Mouse (Mus musculus): ENCODE data around the gene A930004D18Rik.
A peak's percentile ranks its signal among the peaks of the same experiment; 100 is the strongest.

Gene A930004D18Rik

DNA sequence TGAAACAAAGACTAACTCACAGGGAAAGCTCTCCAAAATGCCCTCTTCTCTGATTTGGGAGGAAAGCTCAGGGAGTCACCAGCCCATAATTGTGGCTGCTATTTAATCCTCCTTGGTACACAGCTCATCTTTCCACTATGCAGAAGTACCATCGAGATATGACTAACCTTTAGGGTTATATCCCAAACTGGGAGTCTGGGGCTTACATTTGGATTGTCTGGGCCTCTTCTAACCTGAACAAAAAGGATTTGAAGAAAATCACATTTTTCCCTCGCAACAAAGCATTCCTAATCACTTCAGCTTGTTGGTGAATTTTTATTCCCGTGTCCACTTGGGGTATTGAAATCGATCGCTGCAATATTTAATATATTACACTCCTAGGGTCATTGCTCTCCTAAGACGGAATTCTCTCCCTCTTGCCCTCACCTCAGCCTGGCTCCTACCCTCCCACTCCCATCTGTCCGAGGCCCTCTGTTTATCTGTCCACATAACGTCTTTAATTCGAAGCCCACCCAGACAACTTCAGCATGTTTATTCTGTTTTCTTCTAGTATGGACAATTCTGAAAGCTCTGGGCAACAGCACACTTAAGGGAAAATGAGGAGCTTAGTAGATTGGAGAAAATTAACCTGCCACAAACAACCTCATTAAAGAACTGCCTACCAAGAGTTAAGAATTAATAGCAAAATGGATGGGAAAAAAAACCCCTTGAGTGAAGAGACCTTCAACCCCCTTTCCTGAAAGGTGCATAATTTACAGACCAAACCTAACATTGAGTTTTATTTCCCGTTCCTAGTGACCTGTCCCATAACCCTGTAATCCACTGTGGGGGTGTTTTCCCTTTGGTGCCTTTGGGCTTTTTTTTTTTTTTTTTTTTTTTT, 2.9 kb downstream of the A930004D18Rik start:
- DNase-seq = no peak

GRCm38 (mm10) chr2:18033166-18034108, 4.1 kb downstream of the A930004D18Rik start:
- no peak for DNase-seq

DNA sequence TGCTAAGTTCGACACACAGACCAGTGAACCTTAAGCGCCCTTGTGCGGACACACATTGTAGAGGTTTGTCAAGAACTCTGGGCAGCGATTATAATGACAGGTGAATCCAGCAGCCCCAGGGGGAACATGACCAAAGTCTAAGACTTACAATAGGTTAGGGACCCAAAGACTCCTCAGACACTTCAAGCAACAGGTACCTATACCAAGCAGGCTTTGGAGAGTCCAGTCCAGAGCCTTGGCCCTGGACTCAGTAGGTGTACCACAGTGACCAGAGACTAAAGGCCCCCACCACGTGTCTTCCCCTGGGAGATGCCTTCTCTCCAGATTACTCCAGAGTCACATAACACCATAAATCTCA, 5.0 kb downstream of the A930004D18Rik start:
- no peak for DNase-seq

DNA sequence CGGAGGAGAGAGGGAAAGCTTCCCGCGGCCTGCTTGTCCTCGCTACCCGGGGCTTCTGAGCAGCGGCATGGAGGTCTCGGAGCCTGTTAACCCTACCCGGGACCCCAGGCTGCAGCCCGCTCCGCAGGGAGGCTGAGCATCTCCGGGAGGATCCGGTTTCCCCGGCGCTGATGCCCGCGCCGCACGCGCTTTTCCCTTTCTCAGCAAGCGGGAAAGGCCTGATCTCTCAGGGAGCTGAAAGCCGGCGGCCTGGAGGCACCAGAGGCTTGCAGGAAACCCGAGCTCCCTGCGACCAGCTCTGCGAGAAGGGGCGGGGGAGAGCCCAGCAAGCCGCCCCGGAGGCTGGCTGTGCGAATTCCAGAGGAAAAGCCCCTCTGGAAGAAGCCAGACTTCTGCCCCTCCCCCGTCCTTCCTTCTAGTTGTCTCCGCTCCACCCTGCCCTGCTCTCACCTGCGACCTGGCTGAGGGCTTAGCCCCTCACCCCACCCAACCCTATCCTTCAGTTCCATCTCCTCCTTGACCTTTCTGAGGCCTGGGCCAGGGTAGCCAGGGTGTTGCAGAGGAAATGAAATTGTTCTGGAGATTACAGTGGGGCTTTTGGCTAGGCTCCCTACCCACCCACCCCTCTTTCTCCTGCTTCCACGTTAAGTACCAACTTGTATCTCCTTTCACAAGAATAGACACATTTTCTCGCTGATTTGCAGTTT, 5.6 kb downstream of the A930004D18Rik start:
- peak; percentile 32 for DNase-seq

DNA sequence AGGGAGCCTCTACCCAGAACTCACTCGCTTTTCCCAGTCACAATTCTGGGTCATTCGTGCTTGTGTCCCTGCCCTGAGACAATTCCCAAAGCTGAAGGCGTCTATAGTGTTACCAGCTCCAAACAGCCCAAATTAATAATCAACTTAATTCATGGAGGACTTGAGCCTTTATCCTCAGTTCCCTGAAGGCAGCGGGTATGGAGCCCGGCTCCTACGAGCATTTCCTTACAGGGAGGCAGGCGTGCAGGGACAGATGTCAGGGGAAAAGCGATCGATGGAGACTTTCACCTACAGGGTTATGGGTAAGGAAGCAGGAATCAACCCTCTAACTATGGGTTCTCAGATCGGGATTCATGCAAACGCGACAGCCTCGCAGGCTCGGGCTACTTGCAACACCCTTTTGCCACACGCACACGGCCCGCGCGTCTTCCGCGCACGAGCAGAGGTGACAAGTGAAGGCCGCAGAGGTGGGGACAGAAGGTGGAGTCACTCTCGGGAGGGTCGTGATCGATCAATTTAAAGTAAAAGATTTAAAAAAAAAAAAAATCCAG, 6.2 kb downstream of the A930004D18Rik start:
- DNase-seq = no peak

DNA sequence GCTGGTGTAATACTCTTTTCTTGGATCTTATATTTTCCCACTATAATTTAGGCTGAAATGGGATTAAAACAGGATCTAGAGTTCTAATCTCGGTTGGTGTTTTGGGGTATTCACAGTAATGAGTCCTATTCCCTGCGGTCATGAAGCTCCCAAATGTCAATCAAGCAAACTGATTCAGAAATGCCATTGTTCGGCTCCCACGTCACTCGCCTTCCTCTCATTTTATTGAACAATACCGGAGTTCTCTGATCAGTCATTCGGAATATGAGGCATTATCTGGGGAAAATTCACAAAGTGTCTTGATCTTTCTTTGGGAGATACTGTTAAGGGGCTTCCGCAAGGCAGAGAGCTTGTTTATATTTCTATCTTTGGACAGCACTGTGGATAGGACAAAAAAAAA, 7.0 kb downstream of the A930004D18Rik start:
- DNase-seq = no peak

DNA sequence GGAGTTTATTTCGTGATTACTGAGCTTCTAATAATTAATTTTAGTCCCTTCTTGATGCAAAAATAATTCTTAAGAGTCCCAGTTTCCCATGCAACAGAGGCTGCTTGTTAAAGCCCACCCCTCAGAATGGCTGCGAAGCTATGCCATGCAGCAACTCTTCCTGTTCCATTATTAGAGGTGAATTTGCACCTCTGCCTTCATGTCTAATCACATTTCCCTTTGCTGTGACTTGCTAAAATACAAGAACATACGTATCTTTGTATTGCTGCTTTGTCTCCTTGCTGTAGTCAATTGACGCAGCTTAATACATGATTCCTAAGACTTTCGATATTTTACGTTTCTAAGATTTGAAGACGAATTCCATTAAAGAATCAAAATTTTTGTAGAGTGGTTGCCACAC, 7.9 kb downstream of the A930004D18Rik start:
- DNase-seq = no peak

- peak; percentile 86 for DNase-seq
Observed at GRCm38 (mm10) chr2:18028140-18029021, 9.2 kb downstream of the A930004D18Rik start.

DNA sequence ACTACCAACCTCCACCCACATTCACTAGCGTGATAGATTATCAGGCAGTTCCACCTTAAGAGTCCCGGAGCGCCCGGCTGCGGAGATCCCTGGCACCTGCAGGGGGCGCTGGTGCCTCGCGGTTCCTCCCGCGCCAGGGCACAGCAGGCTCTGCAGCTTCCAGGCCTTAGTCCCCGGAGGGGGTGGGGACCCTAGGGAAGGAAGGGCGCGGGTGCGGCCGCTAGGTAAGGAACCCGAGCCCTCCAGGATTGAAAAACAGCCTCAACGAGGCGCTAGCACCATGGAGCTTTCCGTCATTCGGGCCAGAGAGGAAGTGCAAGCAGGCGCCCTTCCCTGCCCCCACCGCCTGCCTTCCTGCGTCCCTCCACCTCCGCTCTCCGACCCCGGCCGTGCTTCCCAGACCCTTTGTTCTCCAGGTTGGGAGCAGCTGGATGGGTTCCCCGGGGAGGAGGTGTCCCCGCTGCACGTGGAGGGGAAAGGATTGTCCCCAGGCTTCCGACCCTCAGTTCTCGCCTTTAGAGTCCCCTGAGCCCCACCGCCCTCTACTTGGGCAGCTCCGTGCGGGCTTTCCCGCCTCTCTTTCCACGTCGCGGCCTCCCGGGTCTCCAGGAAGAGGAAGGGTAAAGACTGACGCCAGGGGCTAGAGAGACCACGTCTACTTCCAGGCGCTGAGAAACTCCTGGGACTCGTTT, 9.9 kb downstream of the A930004D18Rik start:
- peak; percentile 95 for DNase-seq

GRCm38 (mm10) chr2:18026116-18026947, 11.2 kb downstream of the A930004D18Rik start:
- peak; percentile 34 for DNase-seq

- DNase-seq = no peak
Observed at GRCm38 (mm10) chr2:18025781-18026115, 11.8 kb downstream of the A930004D18Rik start.

DNA sequence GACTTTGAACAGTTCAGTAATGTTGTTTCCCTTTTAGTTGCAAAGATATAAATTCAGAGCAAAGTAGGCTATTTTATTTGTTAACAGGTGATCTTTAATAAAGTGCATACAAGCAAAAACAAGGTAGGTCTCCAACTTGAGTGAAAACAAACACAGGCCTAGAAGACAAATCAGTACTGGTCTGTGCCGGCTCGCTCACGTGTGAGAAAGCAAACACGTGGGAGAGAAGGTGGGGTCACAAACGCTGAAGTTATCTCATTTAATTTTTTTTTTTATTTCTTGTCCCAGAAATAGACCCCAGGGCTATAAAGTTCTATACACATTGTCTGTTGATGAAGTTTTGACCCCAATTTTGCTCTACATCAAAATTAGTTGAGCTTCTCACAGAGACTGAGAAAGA, 12.4 kb downstream of the A930004D18Rik start:
- no peak for DNase-seq

DNA sequence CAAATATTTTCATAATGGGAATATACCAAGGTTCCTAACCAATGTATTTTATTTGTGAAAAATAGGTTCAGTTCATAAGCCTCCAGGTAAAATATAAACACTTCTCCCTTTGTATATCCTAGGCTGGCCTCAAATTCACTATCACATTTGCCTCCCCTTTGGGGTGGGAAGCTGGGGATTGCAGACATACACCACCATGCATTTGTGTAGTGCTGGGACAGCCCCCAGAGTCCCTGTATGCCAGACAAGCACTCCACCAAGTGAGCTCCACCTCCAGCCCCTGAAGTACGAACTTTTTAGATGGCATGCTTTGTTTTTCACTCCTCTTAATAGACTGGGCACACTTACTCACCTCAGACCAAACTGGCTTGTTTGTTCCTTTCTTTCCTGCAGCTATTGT, 14.7 kb downstream of the A930004D18Rik start:
- no peak for DNase-seq

GRCm38 (mm10) chr2:18019122-18019521, 18.4 kb downstream of the A930004D18Rik start:
- DNase-seq = no peak

- DNase-seq = no peak
Observed at GRCm38 (mm10) chr2:18017321-18017720, 20.2 kb downstream of the A930004D18Rik start.

GRCm38 (mm10) chr2:18016639-18017038, 20.9 kb downstream of the A930004D18Rik start:
- DNase-seq = no peak

- DNase-seq = no peak
Observed at GRCm38 (mm10) chr2:18015581-18015980, 22.0 kb downstream of the A930004D18Rik start.

DNA sequence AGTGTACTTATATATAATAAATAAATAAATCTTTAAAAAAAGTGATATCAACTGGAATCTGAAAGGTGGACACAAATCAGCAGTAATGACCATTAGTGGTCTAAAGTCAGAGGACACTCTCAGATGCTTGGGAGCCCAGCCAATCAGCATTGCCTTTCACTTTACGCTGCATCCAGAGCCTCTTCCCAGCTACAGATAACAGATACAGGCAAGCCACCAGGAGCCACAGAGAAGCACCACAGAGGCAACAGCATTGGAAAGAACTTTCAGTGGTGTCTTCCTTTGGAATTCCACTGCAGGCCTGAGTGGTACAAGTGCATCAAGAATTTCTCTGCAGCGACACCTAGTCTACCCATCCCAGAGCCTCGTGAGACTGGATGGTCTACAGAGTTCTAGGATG, 24.7 kb downstream of the A930004D18Rik start:
- DNase-seq = no peak

- no peak for DNase-seq
Observed at GRCm38 (mm10) chr2:18011226-18011625, 26.3 kb downstream of the A930004D18Rik start.

- DNase-seq = no peak
Observed at GRCm38 (mm10) chr2:18005137-18005536, 32.4 kb downstream of the A930004D18Rik start.
